Mouse (Mus musculus) C2C12 (cell line): ENCODE measurements around the gene Ip6k3.

Experiments
- CEBPB ChIP-seq: IDR thresholded peaks from one replicate; pipeline ENCODE4 v1.6.1; 2011; ENCODE audit warnings: low read depth, mild to moderate bottlenecking, control low read depth, moderate library complexity
- CTCF ChIP-seq: IDR thresholded peaks from one replicate; pipeline ENCODE4 v1.5.1; 2011; ENCODE audit not compliant: control insufficient read depth, insufficient read depth, insufficient read length
- MAX ChIP-seq: IDR thresholded peaks from one replicate; pipeline ENCODE4 v1.6.1; 2011; ENCODE audit warnings: mild to moderate bottlenecking, control low read depth
- MYOD1 ChIP-seq: IDR thresholded peaks from one replicate; pipeline ENCODE4 v1.6.1; 2011; ENCODE audit warnings: low read depth; ENCODE audit not compliant: control insufficient read depth, insufficient read length

GRCm38 (mm10) chr17:27188883-27189282 lies 21.3 kb upstream of the Ip6k3 start:
- TF ChIP-seq CTCF (no peak), MAX (no peak), MYOD1 (no peak), CEBPB (no peak)
